Mouse (Mus musculus) frontal cortex, postnatal 25 days (tissue): Measurements from ENCODE around the gene Plekha3.
A peak's percentile ranks its signal among the peaks of the same experiment; 100 is the strongest.

Source experiments
- DNase-seq, 2 experiments: peaks; one replicate each; pipeline ENCODE4 v3.0.0; 2022; ENCODE audit warnings: low spot score in 2 of 2

Plekha3 gene

DNA sequence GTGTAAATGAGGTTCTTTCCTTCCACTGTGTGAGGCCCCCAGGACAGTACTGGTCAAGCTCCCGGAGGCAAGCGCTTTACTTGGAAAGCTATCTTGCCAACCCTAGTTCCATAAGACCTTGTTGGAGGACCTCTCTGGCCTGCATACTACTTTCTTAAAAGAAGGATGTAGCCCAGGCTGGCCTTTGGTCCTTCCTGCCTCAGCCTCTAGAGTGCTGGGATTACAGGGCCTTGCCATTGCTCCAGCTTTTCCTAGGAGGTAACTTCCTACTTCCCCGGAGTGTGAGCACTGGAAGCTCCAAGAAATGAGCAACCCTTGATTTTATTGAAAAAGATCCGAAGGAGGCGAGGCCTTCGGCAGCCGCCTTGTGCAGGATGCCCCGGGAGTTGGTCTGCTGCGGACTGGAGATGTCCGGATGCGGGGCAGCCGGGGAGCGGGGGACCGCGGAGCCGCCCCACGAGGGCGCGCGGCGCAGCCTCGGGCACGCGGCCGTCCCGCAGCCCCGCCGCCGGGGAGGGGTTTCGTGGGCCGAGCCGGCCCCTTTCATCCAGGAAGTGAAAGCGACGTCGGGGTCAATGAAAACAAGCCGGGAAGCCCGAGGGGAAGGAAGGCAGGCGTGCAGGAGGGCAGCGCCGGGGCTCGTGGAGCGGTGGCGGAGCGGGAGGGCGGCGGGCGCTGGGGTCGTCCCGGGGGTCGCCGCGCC, at the start of gene Plekha3:
TSS of gene Plekha3 (plus strand) at position 557 of the 703 bp plus-strand sequence.
- DNase-seq, result peak; percentile 62 to 71

DNA sequence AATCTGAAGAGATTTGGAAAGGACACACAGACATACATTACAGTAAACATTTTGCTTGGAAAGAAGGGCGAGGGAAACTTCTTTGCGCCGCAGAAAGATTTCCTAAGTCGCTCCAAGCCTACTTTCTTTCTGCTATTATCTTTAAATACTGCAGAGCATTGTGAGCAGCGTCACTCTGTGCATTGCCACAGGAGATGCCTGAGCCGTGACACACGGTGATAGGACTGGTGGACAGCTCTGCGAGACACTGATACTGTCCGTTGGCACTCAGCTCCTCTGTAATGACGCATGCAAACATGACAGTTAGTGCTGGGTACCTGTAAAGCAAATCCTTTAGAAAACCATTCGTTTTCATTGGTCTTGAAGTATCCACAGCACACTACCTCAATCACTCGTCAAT, 44.8 kb upstream of the Plekha3 start:
- no peak for DNase-seq

DNA sequence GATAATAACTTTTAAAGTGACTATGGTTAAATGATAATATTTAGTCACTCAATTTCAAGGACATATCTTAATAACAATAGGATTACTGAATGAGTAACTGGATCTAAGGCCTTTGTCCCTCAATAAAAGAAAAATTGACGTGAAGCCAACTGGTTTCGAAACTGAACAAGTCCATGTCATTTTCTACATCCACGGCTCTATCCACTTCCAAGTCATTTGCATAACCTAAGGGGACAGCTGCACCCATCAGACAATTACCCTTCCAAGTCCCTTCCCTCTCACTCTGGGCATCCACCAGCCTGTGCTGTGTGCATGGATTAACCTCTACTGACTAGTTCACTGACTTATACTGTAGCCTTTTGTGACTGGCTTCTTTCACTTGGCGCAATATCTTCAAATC, 43.5 kb upstream of the Plekha3 start:
- no peak for DNase-seq

DNA sequence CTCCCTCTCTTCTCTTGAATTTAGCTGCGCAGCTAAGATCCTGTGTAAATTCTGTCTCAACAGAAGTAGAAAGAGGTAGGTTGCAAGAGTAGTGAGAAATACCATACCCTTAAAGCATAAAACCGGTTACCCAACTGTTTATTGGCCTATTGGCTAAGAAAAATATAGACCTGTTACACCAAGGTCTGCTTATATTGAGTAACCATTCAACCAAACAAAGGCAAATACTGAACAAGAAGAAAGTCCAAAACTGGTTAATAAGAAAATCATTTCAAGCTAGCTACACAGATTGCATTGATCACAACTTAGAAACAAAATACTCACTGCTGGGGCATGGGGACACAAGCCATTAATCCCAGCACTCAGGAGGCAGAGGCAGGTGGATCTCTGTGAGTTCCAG, 35.4 kb upstream of the Plekha3 start:
- DNase-seq, result no peak

DNA sequence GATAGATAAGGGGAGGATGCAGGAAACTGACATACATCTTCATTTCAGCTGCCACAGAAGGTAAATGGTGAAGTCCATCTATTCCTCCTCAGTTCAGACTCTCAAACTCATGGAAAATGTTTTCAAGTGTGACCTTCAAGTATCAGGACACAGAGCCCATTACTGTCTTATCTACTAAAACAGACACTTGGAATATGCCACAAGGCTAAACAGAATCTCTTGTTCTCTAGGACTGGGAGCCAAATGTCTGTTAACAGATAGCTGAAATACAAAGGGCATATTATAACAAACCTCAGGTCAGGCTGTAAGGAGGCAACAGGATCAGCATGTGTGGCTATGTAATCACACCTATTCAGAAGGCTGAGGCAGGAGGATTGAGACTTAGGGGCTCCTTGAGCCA, 31.3 kb upstream of the Plekha3 start:
- DNase-seq, result no peak

DNA sequence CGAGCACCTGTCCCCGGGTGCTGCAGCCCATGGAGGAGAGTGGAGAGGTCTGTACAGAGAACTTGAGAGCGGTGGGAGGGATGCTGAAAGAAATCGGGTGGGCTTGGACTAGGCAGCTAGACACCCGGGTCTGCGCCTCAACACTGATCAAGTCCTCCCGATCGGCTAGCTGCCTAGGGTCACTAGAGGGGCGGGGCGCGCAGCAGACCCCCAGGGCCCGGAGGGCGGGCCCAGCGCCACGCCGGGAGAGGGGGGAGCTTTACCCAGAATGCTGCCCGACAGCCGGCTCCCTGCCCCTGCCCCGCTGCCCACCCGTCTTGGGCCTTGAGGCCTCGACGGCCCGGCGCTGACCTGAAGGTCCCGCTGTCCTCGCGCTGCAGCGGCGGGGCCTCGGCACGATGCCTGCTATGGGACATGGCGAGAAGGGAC, 27.6 kb upstream of the Plekha3 start:
- DNase-seq, result no peak

DNA sequence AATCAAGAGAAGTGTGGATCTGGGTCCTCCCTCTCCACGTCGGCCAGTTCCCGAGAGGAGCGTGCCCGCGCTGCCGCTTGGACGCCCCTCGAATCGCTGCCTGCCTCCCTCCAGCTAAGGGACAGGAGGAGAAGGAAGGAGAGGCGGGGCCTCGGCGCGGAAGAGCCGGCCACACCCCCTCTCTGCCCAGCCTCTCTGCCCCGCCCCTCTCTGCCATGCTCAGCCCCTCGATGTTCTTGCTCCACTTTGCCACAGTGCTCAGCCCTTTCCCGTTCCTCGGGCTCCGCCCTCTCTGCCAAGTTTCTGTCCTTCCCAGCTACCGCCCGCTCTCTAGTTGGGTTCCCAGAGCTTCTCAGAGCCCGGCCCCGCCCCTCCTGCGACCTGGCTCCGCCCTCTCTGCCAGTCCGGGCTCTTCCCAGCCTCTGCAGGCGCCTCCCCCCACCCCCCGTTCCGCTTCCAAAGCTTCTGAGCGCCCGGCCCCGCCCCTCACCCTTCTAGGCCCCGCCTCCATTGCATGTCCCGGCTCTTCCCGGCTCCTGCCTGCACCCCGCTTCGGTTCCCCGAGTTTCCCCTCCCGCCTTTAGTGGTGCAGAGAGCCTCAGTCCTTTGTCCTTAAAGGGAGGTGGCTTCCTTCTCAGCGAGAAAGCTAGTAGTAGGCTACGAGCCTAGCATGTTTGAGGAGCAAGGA, 27.1 kb upstream of the Plekha3 start, which contains the start of the genes Prkra and Pjvk:
TSS of gene Prkra (minus strand) at position 133 of the 688 bp plus-strand sequence.
TSS of gene Pjvk (plus strand) at position 594 of the 688 bp plus-strand sequence.
- peak; percentile 91 to 96 for DNase-seq

DNA sequence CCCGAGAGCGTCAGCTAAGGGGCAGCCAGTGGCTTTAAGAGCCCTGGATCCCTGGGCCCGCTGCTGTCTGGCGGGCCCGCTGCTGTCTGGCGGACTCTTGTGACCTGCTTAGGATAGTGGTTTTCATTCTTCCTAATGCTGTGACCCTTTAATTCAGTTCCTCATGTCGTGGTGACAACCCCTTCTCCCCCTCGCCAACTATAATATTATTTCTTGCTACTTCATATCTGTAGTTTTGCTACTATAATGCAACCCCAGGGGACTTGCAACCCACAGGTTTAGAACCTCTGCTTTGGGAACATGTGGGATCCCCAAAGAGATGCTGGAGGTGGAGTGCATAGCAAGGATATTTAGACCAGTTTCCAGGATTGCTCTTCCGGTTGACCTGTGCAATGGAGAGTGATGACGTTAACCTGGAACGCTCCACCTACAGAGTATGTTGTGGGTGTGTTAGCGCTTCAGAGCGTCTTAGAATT, 26.4 kb upstream of the Plekha3 start:
- DNase-seq, result no peak

DNA sequence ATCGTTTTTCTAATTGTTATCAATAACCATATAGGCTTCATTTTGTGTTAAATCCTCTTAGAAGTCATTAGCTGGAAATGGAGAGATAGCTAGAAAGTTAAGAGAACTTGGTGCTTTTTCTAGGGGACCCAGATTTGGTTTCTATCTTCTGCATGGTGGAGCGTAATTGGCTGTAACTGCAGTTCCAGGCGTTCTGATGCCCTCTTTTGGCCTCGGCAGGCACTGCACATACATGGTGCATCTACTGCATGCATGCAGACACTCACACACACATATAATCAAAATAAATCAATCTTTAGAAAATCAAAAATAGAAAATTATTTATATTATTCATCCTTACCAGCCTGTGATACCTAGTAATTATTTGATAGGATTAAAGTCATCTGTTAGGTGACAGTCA, 22.0 kb upstream of the Plekha3 start:
- DNase-seq, result no peak

DNA sequence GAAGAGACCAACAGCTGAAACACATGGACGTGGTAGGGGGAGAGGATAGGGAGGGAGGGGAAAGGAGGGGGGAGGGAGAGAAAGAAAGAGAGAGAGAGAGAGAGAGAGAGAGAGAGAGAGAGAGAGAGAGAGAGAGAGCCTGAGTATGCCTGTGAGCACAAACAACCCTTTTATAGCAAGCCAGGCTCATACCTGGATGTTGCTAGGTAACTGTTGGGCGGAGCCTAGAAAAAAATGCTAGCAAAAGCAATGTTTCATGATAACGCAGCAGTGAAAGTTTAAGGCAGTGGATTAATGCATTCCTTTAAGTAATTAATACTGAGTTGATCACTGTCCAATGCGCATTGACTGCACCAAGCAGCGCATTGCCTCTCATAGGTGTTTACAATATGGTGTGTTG, 20.4 kb upstream of the Plekha3 start:
- DNase-seq, result no peak

DNA sequence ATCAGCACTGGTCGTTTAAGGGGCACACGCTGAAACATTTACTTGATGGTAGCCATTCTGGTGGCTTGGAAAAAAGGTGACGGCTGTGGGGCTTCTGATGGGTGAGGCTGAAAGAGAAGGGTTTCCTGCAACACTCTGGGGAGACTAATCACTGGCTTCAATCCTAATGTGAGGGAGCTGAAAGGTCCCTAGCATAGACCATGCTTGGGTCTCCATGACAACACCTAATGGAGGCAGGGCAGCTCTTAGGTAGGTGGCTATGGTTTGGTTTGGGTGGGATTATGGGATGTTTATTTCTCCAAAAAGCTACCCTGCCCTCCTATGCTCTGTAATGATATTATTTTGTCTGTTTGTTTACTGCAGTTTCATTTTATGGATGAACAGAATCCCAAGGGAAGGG, 19.6 kb upstream of the Plekha3 start:
- DNase-seq, result no peak

DNA sequence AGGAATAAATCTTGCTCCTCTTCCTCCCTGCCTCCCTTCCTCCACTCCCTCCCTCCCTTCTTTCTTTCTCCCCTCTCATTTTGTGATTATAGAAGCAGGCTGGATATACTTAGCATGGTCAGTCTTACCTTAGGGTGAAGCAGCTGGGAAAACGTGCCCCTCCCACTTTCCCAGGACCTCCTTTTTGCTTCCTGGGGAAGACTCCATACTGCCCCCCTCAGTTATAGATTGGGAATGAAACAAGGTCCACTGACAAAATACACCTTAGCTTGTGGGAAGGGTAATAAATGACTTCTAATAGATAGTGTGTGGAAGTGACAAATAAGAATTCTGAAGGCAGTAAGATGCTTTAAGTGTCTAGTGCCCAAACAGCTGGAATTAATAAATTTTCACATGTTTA, 19.1 kb upstream of the Plekha3 start:
- DNase-seq, result no peak

DNA sequence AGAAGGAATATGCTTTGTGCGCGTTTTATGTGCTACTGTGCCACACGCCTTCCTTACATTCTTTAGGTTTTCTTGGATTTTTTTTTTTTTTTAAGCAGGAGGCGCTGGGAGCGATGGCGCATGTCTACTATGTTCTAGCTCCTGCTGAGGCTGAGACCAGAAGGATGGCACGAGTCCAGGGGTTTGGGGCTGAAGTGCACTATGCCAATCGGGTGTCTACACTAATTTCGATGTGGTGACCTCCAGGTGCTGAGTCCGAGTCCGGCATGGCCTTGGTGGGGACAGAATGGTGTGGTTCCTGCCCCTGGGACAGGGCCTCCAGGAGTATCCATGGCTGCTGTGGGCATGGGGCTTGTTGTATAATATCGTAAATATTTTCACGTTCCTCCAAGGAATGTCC, 16.5 kb upstream of the Plekha3 start:
- no peak for DNase-seq

DNA sequence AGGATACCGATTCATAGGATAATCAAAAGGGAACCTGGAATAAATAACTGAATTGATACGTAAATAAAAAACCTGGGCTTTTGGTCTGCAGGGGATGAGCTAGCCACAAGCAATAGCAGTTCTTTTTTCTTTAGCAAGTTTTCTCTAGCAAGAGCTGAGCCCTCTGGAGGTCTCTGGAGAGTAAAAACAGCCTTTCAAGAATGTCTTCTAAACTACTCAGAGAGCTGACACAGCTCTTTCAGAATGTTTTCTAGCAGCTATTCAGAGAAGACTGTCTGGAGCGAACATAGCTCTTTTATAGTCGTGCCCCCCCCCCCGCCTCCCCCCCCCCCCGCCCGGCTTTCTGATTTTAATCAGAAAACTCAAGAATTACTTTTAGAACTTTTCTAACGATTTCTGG, 15.7 kb upstream of the Plekha3 start:
- DNase-seq, result no peak

DNA sequence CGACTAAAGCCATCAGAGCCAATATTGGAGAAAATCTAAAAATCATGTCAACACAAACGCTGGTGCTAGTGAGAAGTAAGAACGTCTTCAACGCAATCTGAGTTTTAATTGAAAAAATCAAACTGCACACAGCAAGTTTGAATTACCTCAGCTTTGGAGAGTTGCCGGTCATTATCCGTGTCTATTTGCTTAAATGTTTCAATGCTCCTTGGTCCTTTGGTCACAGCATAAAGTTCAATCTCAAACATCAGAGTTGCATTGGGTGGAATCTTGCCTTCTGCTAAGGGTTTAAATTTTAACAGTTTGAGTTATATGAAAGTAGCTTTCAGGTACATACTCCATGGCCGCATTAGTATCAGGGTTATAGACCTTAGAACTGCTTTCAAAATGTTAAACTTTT, 9.6 kb upstream of the Plekha3 start:
- DNase-seq, result no peak

DNA sequence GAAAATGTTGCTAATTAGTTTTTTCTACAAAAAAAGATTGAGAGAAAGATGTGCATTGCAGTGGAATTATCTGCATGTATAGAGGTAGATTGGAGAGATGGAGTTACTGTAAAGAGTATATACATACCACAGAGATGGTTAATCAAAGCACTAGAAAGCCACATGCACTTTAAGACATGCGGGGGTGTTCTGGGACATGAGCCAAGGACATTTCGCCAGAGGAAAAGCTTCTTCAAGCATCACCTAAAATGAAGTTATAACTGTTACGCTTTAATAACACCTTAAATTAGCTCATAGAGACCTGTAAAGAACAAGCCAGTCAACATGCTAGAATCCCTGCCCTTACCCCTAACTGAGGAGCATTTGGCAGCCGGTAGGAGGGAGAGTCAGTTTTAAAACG, 7.9 kb upstream of the Plekha3 start:
- no peak for DNase-seq

DNA sequence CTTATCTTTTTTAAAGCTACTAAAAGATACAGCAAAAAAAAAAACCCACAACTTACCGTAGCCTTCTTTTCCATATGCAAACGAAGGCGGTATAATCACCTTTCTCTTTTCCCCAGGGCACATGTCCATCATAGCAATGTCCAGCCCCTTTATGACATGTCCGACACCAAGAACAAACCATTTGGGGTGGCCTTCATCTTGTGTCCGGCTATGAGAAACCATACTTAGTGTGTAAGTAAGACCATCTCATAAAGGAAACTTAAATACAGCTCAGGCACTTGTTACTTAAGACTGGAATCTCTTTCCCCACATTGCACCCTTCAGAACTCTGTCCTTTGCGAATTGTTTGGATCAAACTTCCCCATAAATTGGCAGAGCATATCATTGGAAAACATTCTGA, 3.4 kb upstream of the Plekha3 start:
- no peak for DNase-seq

DNA sequence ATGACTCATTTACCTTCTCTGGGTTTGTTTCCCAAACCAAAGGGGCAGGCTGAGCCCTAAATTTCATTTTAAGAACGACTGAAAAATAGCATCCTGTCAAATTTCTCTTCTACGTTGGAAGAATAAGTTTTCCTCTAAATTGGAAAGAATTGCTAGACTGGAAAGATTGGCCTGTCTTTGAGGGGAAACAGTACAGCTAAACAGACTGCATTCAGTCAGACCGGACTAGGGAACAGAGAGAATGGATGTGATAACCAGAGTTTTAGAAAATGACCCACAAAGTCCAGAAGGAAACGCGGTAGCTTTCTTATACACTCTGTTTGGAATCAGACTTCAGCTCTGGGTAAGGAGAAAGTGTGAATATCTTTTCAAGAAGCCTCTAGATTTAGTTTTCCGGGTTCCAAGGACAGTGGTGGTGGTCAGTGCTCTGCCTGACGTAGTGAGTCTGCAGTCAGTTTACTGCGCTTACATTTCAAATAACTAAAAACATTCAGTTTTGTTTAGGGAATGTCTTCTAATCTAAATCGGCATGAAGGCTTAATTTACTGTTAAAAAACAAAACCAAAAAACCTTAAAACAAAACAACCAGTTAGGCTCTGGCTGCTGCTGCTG, 2.8 kb upstream of the Plekha3 start:
- no peak for DNase-seq

DNA sequence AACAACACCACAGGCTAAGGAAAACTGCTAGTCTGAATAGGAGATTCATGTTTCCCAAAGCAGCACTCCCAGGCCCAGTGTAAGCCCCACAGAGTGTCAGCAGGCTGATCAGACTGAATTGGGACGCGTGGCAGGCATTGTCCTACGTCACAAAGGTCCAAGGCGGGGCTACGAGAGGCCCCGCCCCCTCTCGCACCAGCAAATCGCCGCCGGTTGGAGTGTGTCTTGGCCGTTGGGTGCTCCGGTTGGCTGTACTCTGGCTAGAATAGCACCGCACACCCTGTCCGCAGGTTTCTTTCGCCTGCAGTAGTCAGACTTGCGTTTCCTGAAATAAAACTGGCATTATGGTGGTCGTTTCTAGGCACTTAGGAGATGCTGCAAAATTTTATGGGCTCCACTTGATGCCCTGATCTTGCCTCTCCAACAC, 2.1 kb upstream of the Plekha3 start, which contains the start of gene Fkbp7:
TSS of gene Fkbp7 (minus strand) at position 151 of the 427 bp plus-strand sequence.
- peak; percentile 77 to 78 for DNase-seq

DNA sequence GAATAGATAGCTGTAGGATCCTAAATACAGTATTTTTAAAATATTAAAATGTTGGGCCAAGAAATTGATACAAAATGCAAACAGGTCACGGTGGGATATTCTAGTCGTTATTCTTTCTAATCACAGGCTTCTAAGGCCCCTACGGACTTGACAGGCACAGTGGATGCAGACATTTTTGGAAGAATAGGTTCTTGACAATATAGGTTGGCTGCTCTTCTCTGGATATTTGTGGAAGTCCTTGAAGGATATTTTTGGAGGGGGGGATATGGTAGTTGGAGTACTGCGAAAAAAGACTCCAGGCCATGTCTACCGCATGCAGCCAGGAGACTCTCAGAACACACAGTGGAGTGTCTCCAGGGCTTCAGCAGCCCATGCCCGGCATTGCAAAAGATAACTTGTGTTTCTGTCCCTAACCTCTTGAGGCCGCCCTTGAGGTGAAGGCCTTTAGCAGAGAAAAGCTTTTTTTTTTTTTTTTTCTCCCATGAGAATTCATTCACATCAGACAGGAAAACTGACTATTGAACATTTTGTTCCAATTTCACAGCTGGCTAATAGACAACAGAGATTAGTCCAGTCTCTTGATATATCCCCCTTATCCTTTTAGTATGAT, 1.5 kb upstream of the Plekha3 start:
- no peak for DNase-seq

DNA sequence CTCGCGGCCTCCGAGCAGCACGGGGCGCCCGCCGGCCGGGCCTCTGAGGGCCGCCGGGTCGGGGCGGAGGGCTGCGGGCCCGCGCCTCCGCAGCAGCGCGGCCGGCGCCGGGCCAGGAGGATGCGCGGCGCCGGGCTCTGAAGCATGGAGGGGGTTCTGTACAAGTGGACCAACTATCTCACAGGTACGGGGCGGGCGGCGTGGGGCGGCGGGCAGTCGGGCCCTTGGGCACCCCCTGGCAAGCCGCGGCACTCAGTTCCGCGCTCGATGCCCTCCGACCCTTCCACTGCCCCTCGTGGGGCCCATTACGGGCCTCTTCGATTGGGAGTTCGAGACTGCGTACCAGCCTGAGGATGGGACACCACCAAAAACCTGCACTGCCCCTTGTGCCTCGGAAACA, 370 bp downstream of the Plekha3 start:
- DNase-seq, result no peak

DNA sequence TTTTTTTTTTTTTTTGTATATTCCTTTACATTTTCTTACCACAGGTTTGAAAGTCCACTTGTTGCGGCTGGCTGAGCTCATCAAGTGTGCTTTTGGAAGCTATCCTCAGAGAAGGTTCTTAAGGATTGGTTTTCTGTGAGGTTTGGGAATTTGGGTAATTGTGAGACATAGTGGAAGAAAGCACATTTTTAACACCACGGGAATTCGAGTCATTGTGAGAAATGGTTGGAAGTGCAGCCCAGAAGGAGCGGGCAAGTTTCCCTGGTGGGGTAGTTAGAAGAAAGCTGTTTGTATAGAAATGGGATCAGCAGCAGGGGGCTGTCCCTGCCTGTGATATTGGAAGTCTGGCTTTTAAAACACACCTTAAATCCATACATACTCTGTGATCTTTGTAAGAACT, 868 bp downstream of the Plekha3 start:
- no peak for DNase-seq
